Mouse (Mus musculus): ENCODE data around the gene Inhbc. TPM values are rescaled to one million over a fixed set of nuclear protein-coding genes. Genes with fewer than 3 reads are reported as not detected.

Inhbc gene
- not detected for total RNA-seq (2021)
- long read RNA-seq, experiment 1 = 0 reads
- long read RNA-seq, experiment 2 = 0 reads

DNA sequence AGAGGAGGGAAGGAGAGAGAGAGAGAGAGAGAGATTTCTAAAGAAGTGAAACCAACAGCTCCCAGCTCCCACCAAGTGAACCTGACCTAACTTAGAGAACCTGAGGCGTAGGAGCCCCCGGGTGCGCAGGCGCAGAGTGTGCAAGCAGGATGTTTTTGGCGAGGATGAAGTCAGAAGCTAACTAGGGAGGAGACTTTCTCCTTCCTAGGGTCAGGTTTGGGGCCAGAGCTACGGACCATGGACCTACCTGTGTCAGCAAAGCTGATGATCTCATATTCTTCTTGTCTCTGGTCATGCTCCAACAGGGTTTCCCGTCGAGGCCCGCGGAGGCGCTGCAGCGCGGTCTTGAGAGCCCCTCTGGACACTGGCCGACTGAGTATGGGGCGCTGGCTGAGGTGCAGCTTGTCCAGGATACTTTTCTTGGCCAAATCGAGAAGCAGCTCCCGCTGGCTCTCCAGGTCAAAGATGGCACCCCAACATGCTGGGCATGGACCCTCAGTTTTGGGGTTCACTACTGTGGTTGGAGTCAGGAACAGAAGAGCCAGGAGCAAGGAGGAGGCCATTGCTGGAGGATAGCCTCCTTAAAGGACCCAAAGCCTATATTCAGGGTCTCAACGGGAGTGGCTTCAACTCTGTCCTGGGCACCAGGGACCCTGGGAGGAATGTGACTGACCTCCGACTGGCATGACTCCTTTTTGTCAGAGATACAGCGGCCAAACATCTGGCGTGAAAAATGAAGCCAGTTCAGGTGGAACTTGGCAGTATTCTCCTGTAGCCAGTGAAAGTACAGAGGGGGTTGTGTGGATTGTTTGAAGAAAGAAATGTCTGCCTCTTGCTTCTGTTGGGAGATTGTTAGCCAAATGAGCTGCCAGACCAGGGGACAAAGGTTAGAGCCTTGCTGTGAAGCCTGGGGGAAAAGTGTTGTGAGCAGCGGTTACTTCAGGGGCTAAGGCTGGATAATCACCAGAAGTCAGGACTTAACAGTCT lies at the start of gene Inhbc:
TSS of gene Inhbc (minus strand) at position 598 of the 987 bp plus-strand sequence.
- DNase-seq = no peak

DNA sequence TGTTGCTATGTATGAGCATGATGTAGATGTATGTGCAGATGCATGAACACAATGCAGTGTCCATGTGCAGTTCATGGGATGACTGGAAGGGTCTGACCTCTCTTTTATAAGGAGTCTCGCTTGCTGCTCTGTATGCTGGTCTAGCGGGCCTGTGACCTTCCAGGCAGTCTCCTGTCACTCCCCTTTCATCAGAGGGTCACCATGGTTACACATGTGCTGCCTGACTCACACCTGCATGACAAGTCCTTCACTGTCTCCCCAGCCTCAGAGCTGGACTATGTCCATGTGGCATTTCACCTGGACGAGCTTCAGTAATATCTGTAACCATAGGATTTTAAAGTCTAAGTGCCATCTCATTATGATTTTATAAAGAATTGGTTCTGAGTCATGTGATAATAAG lies 43.9 kb upstream of the Inhbc start:
- DNase-seq = no peak

DNA sequence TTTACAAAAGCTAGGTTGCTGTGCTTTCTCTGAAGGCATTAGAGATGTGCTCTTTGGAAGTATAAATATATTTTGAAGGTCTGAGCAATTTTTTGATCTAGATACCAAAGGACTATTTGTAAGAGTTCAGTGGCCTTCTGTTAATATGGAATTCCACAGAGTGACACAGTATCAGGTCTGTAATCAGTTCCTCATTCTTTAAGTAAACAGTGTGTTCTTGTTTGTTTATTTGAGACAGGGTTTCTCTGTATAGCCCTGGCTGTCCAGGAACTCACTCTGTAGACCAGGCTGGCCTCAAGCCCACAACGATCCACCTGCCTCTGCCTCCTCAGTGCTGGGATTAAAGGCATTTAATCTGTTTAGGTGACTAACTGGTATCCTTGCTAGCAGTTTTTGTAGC lies 43.4 kb upstream of the Inhbc start:
- DNase-seq = no peak

DNA sequence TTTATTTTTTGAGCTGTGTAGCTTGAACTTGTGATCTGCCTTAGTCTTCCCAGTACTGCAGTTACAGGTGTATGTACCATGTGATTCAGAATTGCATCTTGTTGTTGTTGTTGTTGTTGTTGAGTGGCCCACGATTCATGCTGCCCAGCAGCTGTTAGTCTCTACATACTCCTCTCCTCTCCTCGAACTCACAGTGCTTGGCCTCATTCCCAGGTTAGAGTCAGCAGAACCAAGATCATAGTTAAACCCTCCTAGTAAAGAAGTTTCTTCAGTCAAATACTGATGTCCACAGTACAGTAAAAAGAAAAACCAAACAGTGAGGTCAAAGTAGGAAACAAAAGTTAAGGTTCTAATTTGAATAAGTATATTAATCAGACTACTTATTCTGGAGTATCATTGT lies 42.5 kb upstream of the Inhbc start:
- no peak for DNase-seq

DNA sequence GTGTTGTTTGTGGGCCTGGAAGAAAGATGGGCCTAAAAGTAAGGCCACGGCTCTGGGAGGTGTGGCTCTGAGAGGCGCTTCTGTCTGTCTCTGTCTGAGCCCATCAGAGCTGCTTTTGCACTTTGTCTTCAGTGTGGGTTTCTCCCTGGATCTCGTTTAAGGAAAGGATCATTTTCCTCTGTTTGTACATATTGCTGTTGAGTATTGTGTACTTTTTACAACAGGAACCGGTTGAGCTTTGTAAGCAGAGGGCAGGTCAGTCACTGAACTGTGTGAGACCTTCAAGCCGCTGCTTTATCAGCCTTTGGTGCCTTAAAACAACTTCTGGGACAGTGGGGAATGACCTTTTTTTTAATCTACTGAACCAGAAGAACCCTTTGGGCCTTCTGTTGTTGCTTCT lies 41.9 kb upstream of the Inhbc start:
- no peak for DNase-seq

DNA sequence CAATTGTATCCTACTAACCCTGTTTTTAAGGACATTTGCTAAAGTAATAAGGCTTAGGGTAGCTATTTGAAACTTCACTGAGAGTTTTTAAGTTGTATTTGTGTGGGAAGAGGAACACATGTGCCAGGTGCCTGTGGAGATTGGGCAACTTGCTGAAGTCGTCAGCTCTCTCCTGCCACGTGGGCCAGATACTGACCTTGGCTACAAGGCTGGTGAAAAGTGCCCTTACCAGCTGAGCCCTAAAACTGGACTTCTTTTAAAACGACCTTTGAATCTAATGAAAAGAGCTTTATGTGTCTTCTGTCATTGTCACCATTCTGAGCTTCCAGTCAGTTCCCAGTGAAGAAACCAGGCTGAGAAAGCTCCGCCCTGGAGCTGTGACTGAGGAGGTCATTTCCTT lies 37.2 kb upstream of the Inhbc start:
- DNase-seq = no peak

DNA sequence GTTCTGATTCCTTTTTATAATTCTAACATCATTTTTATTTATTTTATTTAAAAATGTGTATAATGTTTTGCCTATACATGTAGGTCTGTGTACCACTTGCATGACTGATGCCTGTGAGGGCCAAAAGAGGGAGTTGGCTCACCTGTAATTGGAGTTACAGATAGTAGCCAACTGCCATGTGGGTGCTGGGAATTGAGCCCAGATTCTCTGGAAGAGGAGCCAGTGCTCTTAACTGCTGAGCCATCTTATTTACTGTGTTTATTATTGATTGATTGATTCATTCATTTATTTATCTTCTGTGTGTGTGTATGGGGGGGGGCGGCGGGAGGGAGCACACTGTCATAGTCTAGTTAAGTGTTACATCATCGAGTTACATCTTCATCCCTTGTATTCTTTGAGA lies 34.5 kb upstream of the Inhbc start:
- no peak for DNase-seq

DNA sequence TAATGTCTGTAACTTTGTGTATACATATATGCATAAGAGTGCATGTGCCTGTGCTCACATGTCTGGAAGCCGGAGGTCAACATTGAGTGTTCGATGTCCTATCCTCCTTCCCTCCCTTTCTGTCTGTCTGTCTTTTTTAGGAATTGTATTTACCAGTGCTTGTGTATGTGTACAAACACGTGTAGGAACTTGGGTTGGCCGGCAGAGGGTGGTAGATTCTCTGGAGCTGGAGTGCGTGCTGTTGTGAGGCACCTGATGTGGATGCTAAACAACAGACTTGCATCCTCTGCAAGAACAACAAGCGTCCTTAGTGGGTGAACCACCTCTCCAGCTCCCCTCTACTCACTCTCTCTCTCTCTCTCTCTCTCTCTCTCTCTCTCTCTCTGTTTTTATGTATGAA lies 21.5 kb upstream of the Inhbc start:
- DNase-seq = no peak

DNA sequence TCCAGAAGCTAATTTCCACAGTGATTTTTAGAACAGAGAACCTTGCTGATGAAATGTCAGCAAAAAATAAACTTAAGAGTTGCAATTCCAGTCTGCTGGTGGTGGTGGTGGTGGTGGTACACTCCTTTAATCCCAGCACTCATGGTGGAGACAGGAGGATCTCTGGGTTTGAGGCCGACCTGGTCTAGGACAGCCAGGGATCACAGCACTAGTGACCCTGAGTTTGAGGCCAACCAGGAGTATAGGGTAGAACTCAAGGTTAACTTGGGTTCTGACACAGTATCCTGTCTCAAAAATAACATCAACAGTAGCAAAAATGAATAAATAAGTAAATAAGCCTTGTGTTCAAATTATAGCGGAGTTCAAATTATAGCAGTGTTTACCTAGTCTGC lies 11.5 kb upstream of the Inhbc start:
- DNase-seq = no peak

DNA sequence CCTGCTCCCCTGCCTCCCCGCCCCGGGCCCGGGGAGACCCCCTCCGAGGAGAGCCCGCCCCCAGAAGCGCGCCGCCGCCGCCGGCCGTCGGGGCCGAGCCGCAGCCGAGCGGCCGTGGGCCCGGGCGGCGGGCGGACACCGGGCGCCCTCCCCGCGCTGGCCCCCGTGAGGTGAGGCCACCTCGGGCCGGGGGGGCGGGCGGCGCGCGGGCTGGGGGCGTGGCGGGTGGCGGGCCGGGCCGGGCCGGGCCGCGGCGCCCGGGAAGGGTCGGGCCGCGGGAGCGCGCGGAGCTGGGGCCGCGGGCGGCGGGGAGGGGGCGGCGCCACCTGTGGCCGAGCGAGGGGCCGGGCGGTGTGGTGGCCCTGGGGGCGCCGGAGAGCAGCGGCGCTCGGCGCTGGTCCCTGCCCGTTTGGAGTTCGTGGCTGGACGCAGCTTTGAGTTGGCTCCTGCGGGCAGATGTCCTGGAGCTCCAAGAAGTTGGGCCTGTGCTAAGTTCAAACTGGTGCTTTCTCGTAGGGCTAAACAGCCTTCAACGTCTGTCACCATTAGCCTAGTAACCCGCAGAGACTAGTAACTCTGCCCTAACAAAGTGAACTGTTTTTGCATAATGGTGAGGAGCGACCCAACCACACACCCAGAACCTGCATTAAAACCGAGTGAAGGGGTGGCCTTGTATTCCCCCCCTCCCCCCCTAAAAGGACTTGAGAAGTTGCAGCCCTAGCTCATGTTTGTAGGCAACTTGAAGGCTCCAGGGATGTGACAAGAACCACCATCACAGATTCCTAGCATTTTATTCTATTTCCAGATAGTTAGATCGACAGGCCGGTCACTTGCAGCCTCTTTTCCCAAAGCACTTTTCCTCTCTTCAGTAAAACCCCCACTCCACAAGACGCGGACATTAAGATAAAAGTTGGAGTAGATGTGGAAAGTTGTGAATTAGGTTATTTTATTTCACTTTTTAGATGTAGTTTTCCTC lies 10.8 kb upstream of the Inhbc start:
- DNase-seq = peak; percentile 74

DNA sequence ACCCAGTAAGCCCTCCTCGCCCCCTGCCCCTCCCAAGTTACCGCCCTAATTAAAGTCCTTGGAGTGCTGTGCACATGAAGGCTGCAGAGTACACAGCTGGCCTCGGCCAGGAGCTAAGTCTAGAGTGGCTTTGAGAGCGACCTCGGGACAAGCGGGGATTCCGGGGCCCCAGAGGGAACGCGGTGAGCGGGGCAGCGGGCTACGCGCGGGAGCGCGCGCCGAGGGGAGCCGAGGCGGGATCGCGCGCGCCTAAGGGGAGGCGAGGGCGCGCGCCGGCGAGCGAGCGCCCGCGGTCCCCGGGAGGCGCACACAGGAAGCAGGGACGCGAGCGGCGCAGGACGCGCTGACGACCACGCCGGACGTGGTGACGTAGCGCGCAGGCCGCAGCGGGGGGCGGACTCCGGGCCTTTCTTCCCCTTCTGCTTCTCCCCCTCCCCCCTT lies 10.0 kb upstream of the Inhbc start, which contains the start of gene R3hdm2:
TSS of gene R3hdm2 (plus strand) at position 77 of the 441 bp plus-strand sequence.
- DNase-seq = peak; percentile 91

DNA sequence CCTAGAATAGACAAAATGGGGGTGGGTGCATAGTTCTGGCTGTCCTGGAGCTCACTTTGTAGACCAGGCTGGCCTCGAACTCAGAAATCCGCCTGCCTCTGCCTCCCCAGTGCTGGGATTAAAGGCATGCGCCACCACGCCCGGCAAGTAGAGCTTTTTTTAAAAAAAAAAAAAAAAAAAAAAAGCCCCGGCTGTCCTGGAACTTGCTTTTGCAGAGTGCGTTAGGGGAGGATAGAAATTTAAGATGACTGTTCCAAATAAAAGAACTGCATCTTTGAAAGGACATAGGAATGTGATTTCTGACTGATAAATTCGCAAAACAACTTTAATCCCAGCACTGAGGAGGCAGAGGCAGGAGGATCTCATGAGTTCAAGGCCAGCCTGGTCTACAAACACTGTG lies 9.4 kb upstream of the Inhbc start:
- no peak for DNase-seq

DNA sequence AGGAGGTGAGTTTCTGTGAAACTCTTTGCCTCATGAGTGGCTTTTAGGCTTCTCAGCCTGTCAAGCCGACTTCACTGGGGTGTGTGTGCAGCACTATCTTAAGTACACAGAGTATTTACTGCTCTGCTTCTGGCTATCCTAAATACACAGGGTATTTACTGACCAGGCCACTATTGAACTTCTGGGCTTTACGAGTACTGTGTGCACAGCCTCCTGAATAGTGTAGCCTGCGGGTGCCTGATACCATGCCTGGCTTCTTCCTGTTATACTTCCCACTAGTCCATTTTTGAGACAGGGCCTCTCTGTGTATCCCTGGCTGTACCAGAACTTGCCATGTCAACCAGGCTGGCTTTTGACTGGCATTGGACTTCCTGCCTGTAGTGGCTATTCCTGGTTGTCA lies 7.5 kb upstream of the Inhbc start:
- DNase-seq = no peak

DNA sequence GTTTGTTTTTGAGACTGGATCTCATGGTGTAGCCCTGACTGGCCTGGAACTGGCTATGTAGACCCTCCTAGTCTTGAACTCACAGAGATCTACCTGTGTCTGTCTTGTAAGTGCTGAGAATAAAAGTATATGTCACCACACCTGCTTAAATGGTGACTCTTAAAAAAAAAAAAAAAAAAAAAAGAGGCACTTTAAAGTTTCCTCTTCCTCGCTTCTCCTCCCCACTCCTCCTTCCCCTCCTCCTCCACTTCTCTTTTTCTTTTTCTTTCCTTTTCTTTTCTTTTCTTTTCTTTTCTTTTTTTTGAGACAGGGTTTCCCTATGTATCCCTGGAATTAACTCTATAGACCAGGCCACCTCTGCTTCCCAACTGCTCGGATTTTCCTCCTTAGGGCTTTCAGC lies 792 bp upstream of the Inhbc start:
- DNase-seq = no peak

DNA sequence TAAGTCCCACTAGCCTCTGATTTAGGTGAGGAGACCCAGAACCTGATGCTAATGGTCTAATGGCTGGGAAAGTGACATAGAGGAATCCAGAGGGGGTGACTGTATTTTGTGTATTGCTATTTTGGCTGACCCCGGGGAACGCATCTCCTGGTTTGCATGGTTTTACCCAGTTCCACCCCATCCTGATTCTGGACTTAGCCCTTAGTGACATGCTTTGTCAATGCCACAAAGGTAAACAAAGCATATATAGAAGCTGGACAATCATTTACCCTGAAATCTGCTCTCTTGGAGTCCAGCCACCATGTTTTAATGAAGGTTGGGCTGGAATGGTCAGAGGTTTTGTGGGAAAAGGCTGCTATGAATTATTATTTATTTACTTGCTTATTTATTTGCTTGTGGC lies 2.0 kb downstream of the Inhbc start:
- no peak for DNase-seq

DNA sequence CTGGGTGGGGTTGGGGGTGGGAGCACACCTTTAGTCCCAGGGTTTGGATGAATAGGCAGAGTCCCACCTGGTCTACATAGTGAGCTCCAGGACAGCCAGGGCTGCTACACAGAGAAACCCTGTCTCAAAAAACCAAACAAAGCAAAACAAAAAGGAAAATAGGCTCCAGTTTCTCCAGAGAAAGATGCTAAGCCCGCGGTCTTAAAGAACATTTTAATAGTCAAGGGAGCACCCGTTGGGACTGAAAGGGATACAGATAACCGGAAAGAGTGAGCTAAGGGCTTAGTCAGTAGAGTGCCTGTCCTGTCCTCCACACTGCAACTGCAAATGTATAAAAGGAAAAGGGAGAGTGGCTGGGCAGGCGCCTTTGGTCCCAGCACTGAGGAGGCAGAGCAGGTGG lies 3.1 kb downstream of the Inhbc start:
- no peak for DNase-seq

DNA sequence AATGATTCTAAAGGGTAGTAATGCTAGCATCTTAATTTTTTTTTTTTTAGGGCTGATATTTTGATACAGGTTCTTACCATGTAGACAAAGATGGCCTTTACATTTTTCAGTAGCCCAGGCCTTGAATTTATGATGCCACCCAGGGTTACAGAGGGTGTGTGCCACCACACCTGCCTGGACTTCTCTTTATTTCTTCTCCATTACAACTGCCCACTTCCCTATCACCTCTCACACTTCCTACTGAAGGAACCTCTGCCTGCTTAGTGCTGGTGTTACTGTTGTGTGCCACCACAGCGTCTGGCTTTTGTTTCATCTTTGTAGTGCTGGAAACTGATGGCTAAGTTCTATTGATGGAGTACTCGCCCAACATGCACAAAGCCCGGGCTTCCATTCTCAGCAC lies 9.5 kb downstream of the Inhbc start:
- DNase-seq = no peak

DNA sequence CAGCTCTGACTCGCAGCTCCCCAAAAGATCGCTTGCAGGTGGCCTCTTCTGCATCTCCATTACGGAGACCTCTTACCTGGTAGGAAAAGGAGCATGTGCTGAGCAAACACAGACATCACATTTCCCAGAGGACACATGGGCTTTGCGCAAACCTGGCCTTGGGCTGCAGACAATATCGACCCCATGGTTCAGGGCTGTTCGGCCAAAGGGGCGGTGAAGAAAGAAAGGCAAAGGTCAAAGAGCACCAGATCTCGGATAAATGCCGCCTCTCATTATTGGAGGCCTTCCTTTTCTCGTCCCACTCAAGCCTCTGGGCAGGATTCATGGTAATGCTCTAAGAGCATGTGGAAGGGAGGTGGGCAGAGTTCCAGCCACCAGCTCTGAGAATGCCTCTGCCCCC lies 14.9 kb downstream of the Inhbc start:
- DNase-seq = no peak

DNA sequence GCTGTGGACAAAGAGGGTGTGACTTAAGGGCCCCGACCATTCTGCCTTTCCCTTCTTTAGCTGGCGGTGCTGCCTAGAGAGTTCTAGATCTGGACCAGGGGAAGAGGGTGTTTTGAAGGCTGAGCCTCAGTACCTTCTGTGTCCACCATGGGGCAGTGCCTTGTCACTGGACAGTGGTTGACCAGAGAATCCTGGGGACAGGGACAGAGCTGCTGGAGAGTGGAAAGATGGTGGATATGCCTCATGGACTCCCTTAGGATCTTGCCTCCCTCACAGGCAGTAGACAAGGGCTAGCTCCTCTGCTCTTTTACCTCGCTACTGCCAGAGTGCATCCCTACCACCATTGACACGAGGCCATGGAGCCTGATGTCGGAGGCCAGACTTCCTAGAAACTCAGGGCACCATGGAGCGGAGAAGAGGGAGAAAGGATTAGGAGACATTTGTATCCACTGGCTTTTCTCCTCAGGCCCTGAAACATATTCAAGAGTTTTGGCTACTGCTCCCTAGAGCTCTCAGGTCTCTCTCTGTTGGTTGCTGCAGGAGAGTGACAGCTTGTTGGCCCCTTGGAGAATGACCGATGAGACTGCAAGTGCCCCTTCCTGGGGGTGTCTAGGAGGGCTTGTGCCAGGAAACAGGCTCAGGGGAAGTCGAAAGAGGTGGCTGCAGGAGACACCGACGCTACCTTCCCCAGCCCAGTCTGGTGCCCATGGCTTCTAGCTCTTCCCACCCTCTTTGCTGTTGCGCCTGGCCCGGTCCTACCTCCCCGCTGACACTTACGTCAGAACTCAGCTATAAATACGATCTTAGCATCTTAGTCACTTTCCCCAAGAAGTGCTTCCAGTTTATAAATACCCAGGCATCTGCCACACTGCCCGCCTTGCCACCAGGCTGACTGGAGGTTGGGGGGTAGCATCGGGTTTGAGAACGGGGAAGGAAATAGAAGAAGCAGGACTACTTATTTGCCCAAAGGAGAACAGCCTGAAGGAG lies 16.0 kb downstream of the Inhbc start, which contains the start of gene Inhbe:
TSS of gene Inhbe (minus strand) at position 503 of the 987 bp plus-strand sequence.
- DNase-seq = peak; percentile 18

DNA sequence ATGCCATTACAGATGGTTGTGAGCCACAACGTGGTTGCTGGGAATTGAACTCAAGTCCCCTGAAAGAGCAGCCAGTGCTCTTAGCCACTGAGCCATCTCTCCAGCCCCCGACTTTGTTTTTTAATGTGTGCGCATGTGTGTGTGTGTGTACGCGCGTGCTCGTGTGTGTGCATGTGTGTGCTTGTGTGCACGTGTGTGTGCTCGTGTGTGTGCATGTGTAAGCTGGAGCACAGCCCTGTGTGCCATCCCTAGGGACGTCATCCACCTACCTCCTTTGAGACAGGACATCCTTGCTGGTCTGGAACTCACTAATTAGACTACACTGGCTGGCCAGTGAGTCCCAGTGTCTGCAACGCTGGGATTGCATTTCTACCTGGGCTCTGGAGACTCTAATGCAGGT lies 17.5 kb downstream of the Inhbc start:
- no peak for DNase-seq

DNA sequence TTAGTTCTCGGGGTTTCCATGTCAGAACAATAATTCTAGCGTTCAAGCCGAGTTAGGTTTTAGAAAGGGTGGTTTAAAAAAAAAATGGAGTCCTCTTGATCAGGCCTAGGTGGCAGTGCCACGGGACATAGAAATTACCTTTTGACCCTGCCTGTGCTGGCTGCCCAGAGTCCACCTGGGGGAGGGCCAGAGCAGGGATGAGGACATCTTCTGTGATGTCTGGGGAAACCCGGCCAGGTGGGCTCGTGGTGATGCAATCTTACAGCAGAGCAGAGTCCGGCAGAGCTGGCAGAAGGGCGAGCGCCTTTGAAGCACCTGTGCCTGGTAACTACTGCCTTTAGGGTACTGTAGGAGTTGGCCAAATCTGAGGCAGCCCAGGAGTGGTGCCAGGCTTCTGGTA lies 18.0 kb downstream of the Inhbc start:
- DNase-seq = no peak

All from gastrocnemius, postnatal 10 days (tissue).